Mouse (Mus musculus) kidney, adult 2 months (tissue): ENCODE data around the gene Fgg.

ENCODE experiments used
- CTCF ChIP-seq: fragments of 200-500 bp; conservative IDR thresholded peaks from 2 replicates; pipeline ENCODE4 v1.5.1; 2011; ENCODE audit warnings: low read depth, mild to moderate bottlenecking, control low read depth, low read length, moderate library complexity, mixed read lengths; ENCODE audit not compliant: insufficient read depth, insufficient read length
- POLR2A ChIP-seq: fragments of 200-500 bp; IDR thresholded peaks from one replicate; pipeline ENCODE4 v1.6.1; 2011; ENCODE audit warnings: low read depth, low read length, control low read depth

- TF ChIP-seq CTCF (no peak), POLR2A (no peak)
Measured at GRCm38 (mm10) chr3:83010291-83010690, 2.8 kb downstream of the Fgg start.
